Mouse (Mus musculus) lung, postnatal 36 days (tissue): ENCODE data around the gene Ccdc124.
A peak's percentile ranks its signal among the peaks of the same experiment; 100 is the strongest.
"Not testable (repeated sequence)": the region's sequence is repeated elsewhere in the genome, so short reads cannot be mapped to it uniquely, and the experiment has no call there.

Source experiments
- DNase-seq: peaks from one replicate; pipeline ENCODE4 v3.0.0; 2022; ENCODE audit warnings: mixed read lengths

Ccdc124 gene

DNA sequence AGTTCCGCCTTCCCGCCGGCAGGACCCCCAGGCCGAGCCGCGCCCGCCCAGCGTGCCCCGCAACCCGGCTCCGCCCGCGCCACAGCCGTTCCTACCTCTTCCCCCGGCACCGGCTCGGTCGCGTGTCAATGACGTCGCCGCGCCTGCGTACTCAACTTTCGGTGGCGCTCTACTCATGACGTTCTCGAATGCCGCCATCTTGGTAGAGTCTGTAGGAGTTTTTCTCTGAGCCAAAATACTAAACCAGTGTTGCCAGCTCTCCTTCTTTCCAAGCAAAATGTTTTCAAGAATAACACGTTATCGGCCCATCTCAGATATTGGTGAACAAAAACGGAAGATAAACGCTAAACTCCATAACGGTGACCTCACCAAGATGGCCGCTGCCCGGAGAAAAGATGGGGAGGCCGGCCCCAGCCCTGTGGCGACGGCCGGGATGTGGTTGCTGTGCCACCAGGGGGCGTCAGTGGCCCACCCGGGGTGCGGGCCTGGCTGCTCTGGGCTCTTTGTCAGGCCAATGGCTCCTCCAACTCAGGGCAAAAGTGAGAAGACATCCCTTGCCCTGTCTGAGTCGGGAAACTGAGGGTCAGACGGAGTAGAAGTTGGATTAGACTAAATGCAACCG, at the start of gene Ccdc124:
Ccdc124 (minus strand) TSS at position 572 of the 622 bp plus-strand sequence.
- DNase-seq, result peak; percentile 96

DNA sequence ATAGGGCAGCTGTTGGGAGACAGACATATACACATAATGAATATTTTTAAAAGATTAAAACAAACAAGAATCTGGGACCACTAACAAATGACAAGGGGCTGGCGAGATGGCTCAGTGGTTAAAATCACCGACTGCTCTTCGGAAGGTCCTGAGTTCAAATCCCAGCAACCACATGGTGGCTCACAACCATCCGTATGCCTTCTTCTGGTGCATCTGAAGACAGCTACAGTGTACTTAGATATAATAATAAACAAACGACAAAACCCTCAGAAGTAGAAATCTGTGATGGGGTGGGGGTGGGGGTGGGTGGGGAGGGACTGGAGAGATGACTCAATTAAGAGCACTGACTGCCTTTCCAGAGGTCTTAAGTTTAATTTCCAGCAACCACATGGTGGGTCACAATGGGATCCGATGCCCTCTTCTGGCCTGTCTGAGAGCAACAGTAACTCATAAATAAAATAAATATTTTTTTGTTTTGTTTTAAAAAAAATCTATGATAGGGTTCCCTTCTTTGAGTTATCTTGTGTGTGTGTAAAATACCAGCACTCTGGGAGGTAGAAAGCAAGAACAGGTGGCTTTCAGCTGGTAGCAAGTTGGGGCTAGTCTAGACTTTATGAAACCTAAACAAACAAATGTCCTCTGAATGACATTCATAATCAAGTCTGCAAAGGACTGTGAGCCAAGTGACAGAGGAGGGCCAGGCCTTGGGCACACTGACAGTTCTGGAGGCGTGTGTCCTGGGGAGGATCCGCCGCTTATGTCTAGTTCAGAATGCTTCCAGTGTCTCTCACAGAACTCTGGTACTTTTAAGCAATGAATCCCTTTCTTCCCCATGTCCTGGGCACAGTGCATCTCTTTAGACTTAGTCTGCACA, 46.6 kb upstream of the Ccdc124 start:
- DNase-seq, result no peak

DNA sequence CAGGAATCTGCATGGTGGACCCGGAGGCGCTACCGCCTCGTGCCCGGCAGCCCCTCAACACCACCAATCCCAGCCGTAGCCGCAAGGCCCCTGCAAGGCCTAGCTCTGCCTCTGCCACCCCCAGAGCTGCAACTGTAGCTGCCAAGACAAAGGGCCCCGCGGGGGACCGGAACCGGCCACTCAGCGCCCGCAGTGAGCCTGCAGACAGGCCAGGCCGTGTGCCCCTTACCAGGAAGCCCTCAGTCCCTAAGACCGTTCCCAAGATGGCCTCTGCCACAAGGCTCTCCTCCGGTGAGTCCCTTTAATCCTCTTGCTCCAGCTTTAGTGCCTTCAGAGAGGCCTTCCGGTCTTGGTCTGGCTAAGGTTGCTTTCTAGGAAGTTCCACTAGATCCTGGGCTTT, 41.0 kb upstream of the Ccdc124 start:
- DNase-seq, result no peak

DNA sequence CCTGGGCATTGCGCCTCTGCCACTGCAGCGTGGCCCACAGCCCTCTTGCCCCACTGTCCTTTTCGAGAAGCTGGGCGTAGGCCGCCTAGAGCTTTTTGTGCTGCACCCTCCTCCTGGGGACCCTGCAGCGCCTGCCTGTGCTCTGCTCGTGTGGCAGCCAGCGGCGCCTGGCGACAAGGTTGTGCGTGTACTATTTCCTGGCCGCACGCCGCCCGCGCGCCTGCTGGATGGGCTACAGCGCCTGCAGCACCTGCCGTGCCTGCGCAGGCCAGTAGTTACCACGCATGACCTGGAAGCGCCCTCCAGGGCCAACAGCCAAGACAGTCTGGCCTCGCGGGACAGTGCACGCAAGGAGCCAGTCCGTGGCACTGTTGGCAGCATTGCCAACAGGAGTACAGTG, 39.8 kb upstream of the Ccdc124 start:
- DNase-seq, result no peak

DNA sequence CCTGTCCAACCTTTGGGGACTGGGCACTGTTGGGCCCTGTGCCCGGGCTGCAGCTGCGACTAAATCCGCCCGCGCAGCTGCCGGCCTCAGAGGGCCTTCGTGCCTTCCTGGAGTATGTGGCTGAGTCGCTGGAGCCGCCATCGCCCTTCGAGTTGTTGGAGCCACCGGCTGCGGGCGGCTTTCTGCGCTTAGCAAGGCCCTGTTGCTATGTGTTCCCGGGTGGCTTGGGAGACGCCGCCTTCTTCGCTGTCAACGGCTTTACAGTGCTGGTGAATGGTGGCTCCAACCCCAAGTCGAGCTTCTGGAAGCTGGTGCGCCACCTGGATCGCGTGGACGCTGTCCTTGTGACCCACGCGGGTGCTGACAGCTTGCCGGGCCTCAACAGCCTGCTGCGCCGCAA, 39.2 kb upstream of the Ccdc124 start:
- DNase-seq, result no peak

DNA sequence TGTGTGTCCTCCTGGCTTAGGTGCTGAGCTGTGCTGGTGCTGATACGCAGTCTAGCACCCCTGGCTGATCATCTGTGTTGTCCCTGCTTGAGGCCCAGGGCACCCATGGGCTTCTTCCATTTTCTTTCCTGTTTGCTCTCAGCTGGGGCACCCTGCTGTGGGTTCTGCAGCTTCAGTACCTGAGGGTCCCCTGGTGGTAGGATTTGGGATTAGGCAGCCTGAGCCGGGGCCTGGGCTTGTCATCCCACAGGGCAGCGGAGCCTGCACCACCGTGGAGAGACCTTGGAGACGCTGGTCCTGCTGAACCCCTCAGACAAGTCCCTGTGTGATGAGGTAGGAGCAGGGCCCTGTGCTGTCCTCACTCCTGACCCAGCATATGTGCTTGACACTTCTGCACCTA, 37.9 kb upstream of the Ccdc124 start:
- DNase-seq, result no peak

DNA sequence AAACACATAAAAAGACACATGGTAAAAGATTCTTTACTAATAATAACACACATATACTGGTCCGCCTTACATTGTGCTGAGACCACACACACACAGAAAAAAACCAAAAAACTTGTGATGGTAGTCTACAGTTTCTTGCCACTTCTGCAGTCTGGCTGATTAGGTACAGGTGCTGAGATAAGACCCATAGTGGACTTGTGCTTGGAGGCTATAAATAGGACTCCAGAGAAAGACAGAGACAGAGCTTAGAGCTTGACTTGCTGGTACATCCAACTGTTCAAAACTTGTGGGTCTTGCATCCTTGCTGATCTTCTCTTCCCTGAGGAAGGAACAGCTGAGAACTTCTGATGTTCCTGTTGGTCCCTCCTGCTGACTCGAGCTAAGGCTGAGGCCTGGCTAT, 33.8 kb upstream of the Ccdc124 start:
- no peak for DNase-seq

DNA sequence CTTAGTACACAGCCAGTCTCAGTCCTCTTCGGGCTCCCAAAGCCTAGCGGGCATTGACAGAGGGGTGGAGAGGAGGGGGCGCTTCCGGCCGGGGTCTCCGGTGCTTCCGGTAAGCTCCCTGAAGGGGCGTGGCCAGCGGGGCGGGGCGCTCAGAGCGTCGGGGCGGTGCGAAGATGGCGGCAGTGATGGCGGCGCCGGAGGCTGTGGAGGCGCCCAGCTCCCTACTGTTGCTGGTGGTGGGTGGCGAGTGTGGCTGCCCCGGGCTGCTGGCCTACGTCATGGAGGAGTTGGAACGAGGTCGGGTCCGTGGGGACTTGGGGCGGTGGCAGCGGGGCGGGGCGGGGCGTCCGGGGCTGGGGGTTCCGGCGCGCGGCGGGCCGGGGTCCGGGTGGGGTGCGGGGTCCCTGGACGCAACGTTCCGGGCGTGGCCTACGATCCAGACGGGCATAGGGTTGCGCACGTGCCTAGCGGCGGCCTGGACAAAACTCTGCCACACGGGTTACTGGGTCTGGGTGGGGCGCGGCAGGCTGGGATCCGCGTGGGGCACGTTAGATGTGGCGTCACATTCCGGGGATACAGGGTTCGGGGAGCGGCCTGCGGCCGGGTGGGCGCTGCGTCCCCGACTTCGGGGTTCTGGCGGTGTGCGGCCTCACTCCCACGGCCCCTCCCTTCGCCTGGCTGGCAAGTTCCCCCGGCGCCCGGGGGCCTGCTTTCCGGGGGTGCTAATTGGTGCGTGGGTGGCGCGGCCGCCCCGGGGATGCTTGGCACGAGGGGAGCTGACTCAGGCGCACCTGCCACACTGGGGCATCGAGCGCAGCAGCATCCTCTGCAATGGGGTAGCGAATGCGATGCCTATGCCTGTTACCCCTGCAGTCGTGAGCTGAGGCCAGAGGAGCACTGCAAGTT, 32.3 kb upstream of the Ccdc124 start, which contains the start of gene Map1s:
Map1s (plus strand) TSS at position 102 of the 906 bp plus-strand sequence.
- peak; percentile 76 for DNase-seq

DNA sequence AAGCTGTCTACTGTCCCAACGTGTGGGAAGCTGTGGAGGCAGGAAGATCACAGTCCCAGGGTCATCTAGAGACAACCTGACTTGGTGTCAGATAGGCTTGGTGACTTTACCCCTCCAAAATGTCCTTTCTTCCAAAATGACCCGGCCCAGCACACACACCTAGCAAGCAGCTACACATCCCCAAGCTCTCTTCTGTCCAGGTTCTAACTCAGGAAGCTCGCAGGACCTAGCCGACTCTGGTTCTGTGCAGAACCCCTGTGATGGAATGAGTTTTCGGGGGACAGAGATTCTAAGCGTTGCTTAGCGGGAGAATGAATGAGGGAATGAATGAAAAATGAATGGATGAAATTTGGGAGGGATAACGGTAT, 31.7 kb upstream of the Ccdc124 start:
- DNase-seq, result no peak

DNA sequence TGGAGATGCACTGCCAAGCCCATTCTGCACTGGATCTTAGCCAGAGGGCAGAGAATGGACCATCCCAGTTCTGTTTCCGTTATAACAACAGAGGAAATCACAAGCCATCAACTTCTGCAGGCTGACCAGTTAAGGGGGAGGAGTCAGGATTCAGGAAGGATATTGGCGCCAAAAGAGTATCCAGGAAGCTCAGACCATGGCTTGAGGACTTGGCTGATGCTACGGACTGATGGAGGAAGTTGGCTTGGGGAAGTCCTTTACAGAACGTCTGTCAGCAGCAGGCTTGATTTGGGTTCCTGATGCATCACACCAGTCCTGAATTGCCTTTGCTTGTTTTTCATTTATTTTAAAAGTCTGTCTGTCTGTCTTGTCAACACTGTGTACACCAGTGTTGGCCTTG, 30.8 kb upstream of the Ccdc124 start:
- DNase-seq, result peak; percentile 88

DNA sequence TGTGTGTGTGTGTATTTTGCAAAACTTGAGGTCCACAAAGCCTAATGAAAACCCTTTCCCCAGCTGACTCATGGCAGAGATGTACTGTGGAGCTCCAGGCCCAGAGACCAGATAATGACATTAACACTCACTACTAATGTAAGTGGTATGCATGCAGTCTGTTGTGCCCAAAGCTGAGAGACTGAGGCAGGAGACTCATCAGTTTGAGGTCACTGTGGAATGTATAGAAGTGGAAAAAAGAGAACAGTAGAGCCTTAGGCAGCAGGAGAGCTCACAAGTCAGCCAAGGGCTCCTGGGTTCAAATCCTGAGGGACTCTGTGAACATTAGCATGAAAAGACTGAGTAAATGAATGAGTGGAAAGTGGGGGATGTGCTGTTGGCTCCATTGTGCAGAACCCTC, 29.8 kb upstream of the Ccdc124 start:
- no peak for DNase-seq

DNA sequence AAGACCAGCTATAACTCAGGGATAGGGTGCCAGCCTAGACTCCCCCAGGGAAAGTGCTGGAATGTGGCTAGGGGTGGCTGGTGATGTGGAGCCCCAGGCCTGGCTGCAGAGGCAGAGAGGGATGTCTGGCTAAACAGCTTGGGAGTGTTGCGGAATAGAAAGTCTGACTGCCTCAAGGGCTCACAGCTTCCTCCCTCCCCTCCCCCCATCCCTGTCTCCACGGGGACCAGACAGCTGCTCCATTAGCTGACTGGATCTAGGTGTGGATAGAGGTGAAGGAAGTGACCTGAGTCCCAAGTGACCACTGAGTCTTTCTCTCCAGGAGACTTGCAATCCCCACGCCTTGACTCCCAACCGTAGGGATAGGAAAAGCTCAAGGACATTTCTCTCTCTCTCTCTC, 29.4 kb upstream of the Ccdc124 start:
- no peak for DNase-seq

DNA sequence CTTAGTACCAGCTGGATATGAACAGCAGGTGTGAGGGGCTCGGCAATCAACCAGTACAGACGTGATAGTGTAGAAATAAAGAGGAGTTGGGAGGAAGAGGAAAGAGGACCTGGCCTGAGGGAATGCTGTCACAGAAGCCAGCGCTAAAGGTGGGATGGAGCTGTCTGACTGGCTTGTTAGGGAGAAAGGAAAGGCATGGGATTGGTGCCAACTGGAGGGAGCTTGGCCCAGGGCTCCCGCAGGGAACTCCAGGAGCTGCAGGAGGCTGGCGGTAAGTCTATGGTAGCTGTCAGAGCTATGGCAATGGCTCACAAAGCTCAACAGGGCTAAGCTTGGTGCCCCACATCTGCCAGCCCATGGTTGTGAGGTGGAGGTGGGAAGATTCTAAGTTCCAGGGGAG, 28.5 kb upstream of the Ccdc124 start:
- peak; percentile 23 for DNase-seq

DNA sequence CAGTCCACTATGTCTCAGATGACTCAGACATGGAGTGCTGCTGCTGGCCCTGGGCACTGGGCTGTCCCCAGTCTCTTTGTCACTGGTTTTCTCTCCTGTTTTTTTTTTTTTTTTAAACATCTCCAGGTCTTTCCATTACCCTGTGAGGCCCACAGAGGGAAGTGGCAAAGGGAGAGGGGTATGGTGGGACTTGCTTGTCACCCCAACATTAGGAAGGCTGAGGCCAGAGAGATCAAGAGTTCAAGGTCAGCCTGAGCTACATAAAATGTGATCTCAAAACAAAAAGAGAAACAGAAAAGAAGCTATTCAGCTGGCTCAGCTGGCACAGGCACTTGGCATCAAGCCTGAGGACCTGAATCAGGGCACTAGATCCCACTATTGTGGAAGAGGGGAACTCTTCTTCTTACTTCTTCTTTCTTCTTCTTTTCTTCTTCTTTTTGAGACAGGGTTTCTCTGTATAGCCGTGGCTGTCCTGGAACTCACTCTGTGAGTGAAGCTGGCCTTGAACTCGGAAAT, 27.2 kb upstream of the Ccdc124 start:
- no peak for DNase-seq

DNA sequence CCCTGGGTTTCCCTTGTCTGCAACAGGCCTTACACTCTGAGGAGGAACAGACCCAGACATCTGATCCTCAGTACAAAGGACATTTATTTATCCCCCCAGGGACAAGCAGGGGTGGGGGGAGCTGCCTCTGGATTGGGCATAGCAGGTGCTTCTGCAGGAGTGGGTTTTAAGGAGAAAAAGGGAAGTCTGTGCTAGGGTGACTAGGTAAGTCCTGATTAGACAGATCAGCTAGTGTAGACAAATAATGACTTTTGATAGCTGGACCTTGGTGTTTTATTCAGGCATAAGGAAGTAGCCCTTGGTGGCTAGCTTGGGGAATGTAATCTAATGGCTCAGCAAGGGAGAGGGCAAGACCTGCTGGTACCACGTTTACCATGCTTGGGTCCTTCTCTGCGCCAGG, 25.5 kb upstream of the Ccdc124 start:
- DNase-seq, result no peak

DNA sequence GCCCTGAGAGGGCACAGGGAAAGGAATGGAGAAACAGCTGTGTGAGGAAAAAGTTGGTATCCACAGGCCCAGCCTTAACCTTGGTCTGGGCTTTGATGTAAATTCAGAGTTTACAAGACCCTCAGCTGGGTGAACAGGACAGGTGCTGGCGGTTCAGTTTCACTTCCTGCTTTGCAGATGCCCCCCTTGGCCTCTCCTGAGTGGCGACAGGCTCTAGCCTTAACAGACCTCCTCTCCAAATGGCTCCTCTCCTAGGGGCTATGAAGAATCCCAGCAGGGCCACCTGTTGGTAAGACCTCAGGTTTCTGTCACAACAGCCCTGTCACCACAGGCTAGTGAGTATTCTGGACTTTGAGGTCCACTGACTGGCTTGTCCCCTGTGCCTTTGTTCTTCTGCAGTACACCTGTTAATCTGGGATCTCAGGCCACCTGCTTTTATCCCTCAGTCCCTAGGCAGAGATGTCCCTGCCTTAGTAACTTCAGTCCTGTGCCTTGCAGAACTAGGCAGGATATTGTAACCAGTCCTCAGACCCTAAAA, 25.0 kb upstream of the Ccdc124 start:
- no peak for DNase-seq

DNA sequence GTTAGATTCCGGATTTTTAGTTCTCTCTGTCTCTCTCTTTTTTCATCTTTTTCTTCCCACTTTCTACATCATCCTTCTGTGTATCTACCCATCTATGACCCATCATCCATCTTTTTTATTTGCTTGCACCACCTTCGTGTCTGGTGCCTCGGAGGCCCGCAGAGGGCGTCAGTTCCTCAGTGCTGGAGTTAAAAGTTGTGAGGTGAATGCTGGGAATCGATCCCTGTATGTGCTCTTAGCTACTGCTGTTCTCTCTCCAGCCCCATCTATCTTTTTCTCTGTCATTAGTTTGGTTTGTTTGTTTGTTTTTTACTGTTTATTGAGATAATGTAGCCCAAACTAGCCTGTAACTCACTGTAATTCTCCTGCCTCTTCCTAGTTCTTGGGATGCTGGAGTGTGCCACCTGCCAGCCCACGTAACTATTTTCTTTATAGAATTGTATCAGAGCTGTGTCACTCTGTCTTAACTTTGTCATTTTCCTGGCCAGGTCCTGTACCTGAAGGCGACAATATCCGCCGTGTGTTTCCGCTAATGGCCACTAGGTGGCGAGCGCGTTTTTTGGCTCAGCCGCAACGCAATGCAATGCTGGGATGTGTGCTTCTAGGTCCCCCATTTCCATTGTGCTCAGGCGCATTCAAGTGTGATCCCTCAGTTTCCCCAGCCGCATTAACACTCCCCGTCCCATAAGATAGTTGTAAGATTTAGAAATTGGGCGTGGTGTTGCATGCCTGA, 24.1 kb upstream of the Ccdc124 start:
- peak; percentile 93 for DNase-seq

DNA sequence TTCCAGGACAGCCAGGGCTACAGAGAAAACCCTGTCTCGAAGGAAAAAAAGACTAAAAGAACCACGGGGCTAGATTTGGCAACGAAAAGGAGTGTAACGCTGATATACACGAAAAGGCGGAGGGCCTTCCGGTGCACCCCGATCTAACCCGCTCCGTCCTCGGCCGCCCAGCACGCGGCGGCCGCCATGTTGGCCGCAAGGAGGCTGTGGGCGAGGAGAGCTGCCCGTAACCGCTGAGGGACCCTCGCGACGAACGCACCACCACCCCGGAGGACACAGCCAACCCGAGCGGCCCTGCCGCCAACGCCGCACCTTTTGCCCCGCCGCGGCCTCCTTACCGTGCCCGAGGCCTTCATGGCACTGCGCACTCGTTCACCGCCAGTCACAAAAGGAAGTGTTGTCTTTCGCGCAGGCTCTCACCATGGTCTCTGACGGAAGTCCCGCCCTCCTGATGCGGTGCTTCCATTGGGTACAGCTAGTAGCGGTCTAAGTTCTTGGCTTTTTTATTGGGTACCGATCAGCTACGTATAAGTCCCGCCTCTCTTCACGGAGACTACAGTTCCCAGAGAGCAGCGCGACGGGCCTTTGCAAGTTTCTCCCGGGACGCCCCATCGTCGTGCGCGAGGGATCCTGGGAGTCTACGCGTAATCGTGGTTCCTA, 23.4 kb upstream of the Ccdc124 start, which contains the start of gene Rpl18a:
Rpl18a (minus strand) TSS at position 392 of the 660 bp plus-strand sequence.
- peak; percentile 99 for DNase-seq

DNA sequence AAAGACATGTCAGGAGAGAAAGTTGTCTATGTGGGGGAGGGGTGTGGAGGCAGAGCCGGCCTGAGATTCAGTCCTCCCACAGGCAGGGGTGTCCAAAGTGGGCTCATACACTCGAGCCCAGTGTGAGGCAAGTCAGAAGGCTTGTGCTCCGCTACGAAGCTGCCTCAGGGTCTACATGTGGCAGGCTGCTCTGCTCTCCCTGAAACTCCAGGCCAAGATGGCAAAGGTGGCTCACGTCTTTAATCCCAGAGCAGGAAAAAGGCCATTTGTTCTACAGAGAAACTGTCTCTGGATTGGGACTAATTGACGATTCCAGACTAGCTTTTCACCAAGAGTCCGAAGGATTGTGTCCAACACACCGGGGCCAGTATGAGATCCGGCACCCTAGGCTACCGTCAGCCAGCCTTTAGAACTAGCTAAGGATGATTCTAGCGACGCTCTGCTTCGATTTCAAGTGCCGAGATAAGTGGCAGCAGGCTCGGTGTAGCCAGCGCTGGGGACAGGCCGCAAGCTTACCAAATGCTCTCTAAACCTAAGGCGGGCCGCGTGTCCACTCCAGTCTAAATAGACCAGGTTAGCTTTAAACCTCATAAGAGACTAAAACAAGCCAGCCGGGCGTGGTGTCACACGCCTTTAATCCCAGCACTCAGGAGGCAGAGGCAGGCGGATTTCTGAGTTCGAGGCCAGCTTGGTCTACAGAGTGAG, 22.7 kb upstream of the Ccdc124 start:
- no peak for DNase-seq

DNA sequence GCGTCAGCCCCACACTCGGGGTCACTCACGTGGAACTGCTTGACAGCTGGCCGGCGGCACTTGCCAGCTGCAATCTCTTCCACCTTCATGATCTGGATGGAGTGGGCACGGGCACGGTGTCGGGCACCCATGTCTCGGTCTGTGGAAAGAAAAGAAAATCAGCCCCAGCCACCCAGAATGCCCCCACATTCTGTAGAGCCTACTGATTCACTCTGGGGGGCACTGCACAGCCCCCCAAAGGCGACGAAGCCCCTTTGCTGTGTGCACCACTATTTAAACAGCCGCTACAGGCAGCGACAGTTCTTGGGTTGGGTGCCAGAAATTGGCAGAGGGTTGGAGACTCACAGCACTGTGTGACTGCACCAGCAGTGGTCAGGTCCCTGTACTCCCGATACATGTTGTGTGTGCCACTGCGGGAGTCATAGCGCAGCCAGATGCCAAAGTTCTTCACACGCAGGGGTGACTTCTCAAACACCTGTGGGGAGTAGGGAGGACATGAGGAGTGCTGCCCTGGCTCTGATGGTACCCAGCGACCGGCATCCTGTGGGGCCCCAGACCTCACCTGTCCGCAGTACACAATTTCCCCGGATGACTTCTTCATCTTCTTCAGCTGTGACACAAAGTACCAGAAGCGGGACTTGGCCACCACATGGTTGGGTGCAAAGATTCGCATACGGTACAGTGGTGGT, 22.0 kb upstream of the Ccdc124 start:
- not testable (repeated sequence) for DNase-seq
